Mouse (Mus musculus): ENCODE data around the gene Fthl17c.
"Not testable (repeated sequence)": the region's sequence is repeated elsewhere in the genome, so short reads cannot be mapped to it uniquely, and the experiment has no call there.

Gene Fthl17c

GRCm38 (mm10) chrX:8976459-8976858 lies at the start of gene Fthl17c:
Gene Fthl17c, minus strand, starts transcription at chrX:8976559.
- DNase-seq = not testable (repeated sequence)

DNA sequence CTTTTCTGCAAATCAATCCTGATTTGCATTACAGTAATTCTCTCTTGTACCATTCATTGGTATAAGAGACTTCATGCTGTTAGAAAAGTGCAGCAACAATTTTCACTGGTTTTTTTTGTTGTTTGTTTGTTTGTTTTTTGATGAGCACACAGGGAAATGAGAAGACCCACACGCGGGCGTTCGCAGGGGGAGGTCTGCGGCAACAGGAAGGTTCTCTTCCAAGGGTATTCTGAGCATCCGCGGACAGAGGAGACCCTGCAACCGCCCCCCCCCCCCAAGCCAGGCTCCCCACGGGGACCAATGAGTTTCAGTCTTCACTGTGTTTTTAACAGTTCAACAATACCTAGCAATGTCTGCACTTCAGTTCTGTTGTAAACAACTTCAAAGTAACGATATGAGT lies 43.1 kb upstream of the Fthl17c start:
- DNase-seq = no peak

- DNase-seq = no peak
Observed at GRCm38 (mm10) chrX:9016079-9016478, 39.7 kb upstream of the Fthl17c start.

- not testable (repeated sequence) for DNase-seq
Observed at GRCm38 (mm10) chrX:8986655-8987054, 10.3 kb upstream of the Fthl17c start, which contains the start of gene Fthl17d. Gene Fthl17d, minus strand, starts transcription at chrX:8986755.

- DNase-seq = peak in 1 of 2 experiments; percentile 17
Observed at GRCm38 (mm10) chrX:8964618-8965017, 11.7 kb downstream of the Fthl17c start.

GRCm38 (mm10) chrX:8962875-8963274 lies 13.5 kb downstream of the Fthl17c start, which contains the start of gene Fthl17b:
Gene Fthl17b, minus strand, starts transcription at chrX:8962975.
- DNase-seq = not testable (repeated sequence)

DNA sequence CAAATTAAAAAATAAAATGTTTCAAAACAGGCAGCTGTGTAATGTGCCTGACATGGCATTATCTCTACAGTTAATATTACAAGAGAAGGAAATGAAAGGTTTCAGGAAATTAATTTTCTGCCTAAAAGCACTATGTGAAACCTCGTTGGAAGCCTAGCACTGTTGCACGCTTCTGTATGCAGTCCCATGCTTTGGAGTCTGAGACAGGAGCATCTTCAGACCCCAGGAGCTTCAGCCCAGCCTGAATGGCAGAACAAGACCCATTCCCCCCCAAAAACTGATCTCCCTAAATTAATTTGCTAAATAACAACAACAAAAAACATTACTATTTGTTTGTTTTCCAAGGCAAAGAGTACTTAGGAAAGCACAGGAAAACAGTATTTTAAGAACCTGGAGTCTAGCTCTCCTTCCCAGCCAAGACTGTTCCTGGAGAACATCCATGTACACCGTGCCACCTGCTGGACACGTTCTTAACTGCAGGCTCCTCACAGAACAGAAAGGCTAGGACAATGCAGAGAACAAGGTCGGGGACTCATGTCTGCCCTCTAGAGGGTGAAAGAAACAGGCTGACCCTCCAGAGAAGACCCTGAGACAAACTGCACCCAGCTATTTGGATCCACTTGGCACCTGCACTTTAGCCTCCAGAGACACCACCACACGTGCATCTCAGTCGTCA lies 28.1 kb downstream of the Fthl17c start:
- peak; percentile 82 to 88 for DNase-seq

DNA sequence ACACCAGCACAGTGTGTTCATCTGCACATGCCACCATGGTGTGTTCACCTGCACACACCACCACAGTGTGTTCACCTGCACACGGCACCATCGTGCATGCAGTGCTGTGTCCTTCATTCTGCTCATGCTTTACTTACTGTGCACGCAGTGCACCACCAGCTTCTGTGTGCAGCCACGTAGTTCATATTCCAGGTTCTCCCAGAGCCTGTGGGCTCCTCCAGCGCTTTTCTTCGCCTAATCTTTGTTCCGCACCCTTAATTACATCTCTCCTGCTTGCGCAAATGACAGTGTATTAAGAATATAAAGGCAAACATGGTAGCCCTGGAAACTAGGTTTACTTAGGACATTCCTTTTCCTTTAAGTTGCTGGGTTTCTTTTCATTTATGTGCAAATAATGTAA lies 32.3 kb downstream of the Fthl17c start:
- DNase-seq = no peak

- DNase-seq = no peak
Observed at GRCm38 (mm10) chrX:8927308-8927707, 49.1 kb downstream of the Fthl17c start.

Measured in cerebellum, postnatal 25 days (tissue).